Mouse (Mus musculus): ENCODE measurements around the gene Fscn2. TPM values are rescaled to one million over a fixed set of nuclear protein-coding genes. Genes with fewer than 3 reads are reported as not detected.

The Fscn2 gene
- polyA plus RNA-seq, 1 experiment from 2014 or later: 0.49 TPM

DNA sequence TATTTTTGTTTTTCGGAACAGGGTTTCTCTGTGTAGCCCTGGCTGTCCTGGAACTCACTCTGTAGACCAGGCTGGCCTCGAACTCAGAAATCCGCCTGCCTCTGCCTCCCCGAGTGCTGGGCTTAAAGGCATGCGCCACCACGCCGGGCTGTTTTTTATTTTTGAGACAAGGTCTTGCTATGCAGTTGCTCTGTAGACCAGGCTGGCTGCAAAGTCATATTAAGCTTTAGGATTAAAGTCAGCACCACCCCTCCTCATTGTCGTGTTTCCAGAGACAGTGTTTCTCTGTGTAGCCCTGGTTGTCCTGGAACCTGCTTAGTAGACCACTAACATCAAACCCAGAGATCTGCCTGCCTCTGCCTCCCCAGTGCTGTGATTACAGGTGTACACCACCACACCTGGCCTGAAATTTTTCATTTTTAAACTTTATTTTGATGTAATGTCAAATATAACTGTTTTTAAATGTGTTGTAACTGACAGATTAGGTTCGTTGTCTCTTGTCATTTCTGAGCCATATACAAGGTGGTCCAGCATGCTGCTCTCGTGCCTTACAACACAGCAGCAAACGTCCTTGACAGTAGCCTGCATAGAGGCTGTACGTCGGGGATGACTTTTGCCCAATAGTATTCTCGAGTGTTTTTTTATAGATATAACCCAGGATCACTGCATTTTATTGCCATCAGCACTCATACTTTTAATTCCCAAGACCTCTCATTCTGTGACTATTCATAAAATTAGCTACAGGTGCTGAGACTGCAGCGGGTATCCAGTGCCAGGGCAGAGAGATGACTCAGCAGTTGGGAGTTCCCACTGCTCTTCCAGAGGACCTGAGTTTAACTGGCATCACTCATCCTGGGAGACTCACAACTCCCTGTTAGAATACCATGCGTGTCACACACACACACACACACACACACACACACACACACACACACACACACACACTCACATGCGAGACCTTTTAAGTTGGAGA, 6.7 kb upstream of the Fscn2 start:
- Histone ChIP-seq H3K36me3 (no peaks in the 10 kb centered on the region), H3K9me3 (no peaks in the 10 kb centered on the region), H3K27ac (peak overlapping the region; percentile 77), H3K27me3 (replicated peaks) (no peaks in the 10 kb centered on the region), H3K4me2 (no peak overlapping the region), H3K4me3 (replicated peaks) (no peak overlapping the region), H3K9ac (no peak overlapping the region), H3K4me1 (peaks cover 73% of the 10 kb centered on the region)
- no peak for ATAC-seq (ENCODE audit: insufficient read depth, low FRiP score, low read depth)
- WGBS: 82% methylated on average over 17 of the region's 17 CpGs

DNA sequence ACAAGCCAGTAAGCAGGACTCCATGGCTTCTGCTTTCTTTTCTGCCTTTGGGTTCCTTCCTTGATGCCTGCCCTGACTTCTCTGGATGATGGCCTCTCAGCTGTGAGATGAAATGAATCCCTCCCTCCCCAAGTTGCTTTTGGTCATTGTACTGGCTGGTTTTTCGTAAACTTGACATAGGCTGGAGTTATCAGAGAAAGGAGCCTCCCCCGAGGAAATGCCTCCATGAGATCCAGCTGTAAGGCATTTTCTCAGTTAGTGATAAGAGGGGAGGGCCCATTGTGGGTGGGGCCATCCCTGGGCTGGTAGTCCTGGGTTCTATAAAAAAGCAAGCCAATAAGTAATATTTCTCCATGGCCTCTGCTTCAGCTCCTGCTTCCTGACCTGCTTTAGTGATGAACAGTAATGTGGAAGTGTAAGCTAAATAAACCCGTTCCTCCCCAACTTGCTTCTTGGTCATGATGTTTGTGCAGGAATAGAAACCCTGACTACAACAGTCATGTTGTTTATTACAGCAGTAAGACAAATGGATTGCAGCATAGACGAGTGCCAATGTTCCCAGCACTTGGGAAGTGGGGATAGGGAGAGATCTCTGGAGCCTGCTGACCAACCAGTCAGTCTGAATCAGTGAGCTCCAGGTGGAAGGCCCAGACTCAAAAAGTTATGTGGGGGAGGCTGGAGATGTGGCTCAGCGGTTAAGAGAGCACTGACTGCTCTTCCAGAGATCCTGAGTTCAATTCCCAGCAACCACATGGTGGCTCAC, 5.9 kb upstream of the Fscn2 start:
- ATAC-seq (ENCODE audit: insufficient read depth, low FRiP score, low read depth): no peak
- H3K4me2 ChIP-seq: no peak overlapping the region
- H3K27me3 ChIP-seq (replicated peaks): no peaks in the 10 kb centered on the region
- no peaks in the 10 kb centered on the region for H3K36me3 ChIP-seq
- peak overlapping the region; percentile 77 for H3K27ac ChIP-seq
- 24% methylated on average over 5 of the region's 5 CpGs for WGBS
- H3K9me3 ChIP-seq: no peaks in the 10 kb centered on the region
- no peak overlapping the region for H3K4me3 ChIP-seq (replicated peaks)
- no peak overlapping the region for H3K9ac ChIP-seq
- peaks cover 79% of the 10 kb centered on the region for H3K4me1 ChIP-seq

DNA sequence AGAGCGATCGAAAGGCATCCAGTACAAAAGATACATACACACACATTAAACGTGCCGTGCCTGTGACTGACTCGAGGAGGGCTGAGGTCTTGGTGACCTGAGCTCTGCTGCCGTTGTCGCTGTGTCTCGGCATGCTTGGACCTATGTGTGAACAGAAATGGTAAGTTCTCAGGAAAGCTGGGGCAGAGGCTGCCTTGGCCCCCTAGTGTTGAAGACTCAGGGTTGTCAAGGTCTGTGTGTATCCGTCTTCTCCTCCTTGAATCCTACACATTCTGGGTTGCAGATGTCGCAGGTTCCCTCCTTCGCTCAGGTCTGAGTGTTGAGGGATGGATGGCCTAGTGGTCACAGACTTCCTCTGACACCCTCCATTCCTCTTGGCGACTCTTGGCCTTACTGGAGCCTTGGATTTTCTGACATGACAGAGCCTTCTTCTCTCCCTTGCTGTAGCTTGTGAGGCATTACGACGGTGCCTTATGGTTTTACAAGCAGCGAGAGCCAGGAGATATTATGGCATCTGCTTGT, 5.0 kb upstream of the Fscn2 start:
- no peak for ATAC-seq (ENCODE audit: insufficient read depth, low FRiP score, low read depth)
- Histone ChIP-seq H3K27ac (peak overlapping the region; percentile 93; the same call in 1 of the 2 replicates), H3K4me1 (peaks cover 71% of the 10 kb centered on the region), H3K36me3 (no peaks in the 10 kb centered on the region), H3K4me3 (replicated peaks) (no peak overlapping the region), H3K27me3 (replicated peaks) (no peaks in the 10 kb centered on the region), H3K9me3 (no peaks in the 10 kb centered on the region), H3K9ac (no peak overlapping the region), H3K4me2 (no peak overlapping the region)
- WGBS: 75% methylated on average over 15 of the region's 15 CpGs

DNA sequence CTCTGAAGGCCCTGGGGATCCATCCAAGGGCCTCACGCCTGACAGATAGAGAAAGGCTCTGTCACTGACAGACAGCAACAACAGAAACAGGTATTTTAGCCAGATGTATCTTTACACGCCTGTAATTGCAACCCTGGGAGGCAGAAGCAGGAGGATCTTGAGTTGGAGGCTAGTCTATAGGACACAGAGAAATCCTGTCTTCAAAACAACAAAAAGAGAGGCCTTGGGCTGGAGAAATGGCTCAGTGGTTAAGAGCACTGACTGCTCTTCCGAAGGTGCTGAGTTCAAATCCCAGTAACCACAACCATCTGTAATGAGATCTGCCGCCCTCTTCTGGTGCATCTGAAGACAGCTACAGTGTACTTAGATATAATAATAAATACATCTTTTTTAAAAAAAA, 4.4 kb upstream of the Fscn2 start:
- ATAC-seq (ENCODE audit: insufficient read depth, low FRiP score, low read depth): no peak
- 87% methylated on average over 4 of the region's 4 CpGs for WGBS

DNA sequence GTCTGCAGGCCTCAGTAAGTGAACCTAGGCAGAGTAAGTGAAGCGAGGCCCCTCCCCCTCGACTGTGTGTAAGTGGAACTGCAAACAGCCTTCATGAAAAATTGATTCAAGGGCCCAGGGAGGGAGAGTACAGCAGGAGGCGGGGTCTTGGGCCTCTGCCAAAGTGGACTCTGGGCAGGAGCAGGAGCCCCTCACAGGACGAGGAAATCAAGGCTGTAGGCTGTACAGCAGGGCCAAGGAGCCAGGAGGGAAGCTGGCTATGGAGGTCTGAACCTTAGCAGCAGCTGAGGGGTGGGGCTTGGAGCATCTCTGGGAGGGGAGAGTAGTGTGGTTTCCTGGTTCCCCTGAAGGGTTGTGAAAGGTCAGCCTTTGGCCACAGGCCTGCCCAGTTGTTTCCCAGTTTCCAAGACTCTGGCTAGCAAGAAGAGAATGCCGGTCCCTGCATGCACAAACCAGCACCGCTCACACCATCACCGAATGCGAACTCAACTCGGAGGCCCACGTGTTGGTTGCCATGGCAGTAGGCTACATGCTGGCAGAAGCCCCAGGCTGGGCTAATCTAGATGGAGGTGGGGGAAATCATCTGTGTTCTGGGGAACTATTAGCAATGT, 3.4 kb upstream of the Fscn2 start:
- Histone ChIP-seq H3K36me3 (no peaks in the 10 kb centered on the region), H3K4me1 (peaks cover 63% of the 10 kb centered on the region), H3K4me2 (peak overlapping the region; percentile 41), H3K27me3 (replicated peaks) (no peaks in the 10 kb centered on the region), H3K27ac (peak overlapping the region; percentile 93), H3K9me3 (no peaks in the 10 kb centered on the region), H3K9ac (no peak overlapping the region), H3K4me3 (replicated peaks) (no peak overlapping the region; the same call in 1 of the 2 replicates)
- 6% methylated on average over 10 of the region's 10 CpGs for WGBS
- peak; percentile 76 for ATAC-seq (ENCODE audit: insufficient read depth, low FRiP score, low read depth)

More for the DNA sequence above, 4.4 kb upstream of the Fscn2 start:
- H3K27ac ChIP-seq: peak overlapping the region; percentile 93
- no peaks in the 10 kb centered on the region for H3K27me3 ChIP-seq (replicated peaks)
- no peaks in the 10 kb centered on the region for H3K9me3 ChIP-seq
- no peak overlapping the region for H3K4me2 ChIP-seq
- no peaks in the 10 kb centered on the region for H3K36me3 ChIP-seq
- H3K4me1 ChIP-seq: peaks cover 68% of the 10 kb centered on the region
- no peak overlapping the region for H3K9ac ChIP-seq
- H3K4me3 ChIP-seq (replicated peaks): no peak overlapping the region

DNA sequence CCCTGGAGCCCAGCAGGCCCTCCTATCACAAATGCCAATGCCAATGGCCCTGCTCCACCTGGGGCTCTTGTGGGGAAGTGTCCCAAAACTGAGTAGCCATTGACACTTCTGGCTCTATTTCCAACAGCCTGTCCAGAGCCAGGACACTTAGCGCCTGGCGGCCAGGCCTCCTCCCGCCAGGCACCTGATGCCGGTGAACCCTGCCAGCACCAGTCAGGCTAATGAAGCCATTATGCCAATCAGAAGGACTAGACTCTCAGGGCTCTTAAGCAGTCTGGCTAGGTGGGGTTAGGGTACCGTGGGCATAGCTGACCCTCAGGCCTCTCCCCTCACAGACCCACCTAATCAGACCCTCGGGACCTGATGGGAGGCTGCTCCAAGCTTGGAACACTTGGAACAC, 1.9 kb upstream of the Fscn2 start:
- Histone ChIP-seq H3K36me3 (no peaks in the 10 kb centered on the region), H3K4me3 (replicated peaks) (no peak overlapping the region), H3K9ac (no peak overlapping the region), H3K9me3 (no peaks in the 10 kb centered on the region), H3K4me1 (peaks cover 49% of the 10 kb centered on the region), H3K4me2 (no peak overlapping the region), H3K27me3 (replicated peaks) (no peaks in the 10 kb centered on the region), H3K27ac (no peak overlapping the region)
- ATAC-seq (ENCODE audit: insufficient read depth, low FRiP score, low read depth): no peak
- WGBS: 80% methylated on average over 6 of the region's 6 CpGs

DNA sequence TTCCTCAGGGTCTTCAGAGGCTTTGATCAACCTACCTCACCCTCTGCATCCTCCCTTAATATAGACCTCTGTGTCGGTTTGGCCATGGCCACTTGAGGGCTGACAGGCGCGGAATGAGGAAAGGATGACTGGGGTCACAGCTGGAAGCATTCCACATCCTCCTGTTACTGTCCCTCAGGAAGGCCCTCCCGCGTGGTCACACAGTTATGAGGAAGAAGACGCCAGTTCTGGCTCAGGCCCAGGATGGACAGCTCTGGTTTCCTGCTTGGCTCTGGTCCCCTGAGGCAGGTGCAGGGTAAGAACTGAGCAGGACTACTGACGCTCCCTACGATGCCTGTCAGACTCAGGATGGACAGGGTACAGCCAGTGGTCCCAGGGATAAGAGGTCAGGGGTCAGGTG, 1.3 kb upstream of the Fscn2 start:
- Histone ChIP-seq H3K27me3 (replicated peaks) (no peaks in the 10 kb centered on the region), H3K9me3 (no peaks in the 10 kb centered on the region), H3K9ac (no peak overlapping the region), H3K4me1 (peaks cover 43% of the 10 kb centered on the region), H3K4me2 (no peak overlapping the region; the same call in 1 of the 2 replicates), H3K4me3 (replicated peaks) (no peak overlapping the region), H3K27ac (no peak overlapping the region), H3K36me3 (no peaks in the 10 kb centered on the region)
- 54% methylated on average over 8 of the region's 8 CpGs for WGBS
- no peak for ATAC-seq (ENCODE audit: insufficient read depth, low FRiP score, low read depth)

DNA sequence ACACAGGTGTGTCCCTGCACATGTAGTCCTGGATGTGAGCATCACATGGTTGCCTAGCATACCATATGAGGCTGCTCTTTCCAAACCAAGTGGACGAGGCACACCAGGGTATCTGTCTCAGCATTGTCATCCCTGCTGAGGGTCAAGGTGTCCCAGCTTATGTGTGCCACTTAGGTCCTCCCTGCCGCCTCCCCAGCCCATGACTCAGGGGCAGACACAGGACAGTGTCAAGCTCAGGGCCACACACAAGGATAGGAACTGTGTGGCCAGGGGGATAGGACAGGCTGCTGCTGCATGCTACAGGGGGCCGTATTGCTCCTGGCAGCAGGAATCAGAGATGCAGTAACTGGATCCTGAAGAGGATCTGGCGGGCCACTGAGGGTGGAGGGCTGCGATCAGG, 579 bp upstream of the Fscn2 start:
- Histone ChIP-seq H3K4me1 (peaks cover 36% of the 10 kb centered on the region), H3K4me2 (no peak overlapping the region), H3K9ac (no peak overlapping the region), H3K9me3 (no peaks in the 10 kb centered on the region), H3K36me3 (no peaks in the 10 kb centered on the region), H3K27ac (no peak overlapping the region), H3K27me3 (replicated peaks) (no peaks in the 10 kb centered on the region), H3K4me3 (replicated peaks) (no peak overlapping the region)
- WGBS: 79% methylated on average over 5 of the region's 5 CpGs
- ATAC-seq (ENCODE audit: insufficient read depth, low FRiP score, low read depth): no peak

DNA sequence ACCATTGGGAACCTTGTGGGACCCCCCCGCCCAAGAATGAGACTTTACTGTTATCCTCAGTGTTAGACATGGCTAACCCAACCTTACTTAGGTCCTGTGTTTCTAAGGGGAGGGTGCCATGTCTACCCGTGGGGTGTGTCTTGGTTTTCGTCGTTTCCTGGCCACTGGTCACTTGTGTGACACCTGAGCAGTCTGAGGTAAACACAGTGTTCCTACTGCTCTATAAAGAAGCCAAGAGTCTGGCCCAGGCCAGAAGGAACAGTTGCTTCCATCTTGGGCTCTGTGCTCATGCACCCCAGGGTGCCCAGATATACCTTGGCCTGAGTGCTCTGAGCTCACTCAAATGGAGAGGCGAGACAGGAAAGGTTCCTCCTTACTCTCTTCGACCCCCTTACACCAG, 1.6 kb downstream of the Fscn2 start:
- no peak overlapping the region for H3K4me3 ChIP-seq (replicated peaks)
- H3K27me3 ChIP-seq (replicated peaks): no peaks in the 10 kb centered on the region
- H3K27ac ChIP-seq: no peak overlapping the region
- ATAC-seq (ENCODE audit: insufficient read depth, low FRiP score, low read depth): no peak
- H3K36me3 ChIP-seq: no peaks in the 10 kb centered on the region
- H3K4me2 ChIP-seq: no peak overlapping the region
- H3K9me3 ChIP-seq: no peaks in the 10 kb centered on the region
- no peak overlapping the region for H3K9ac ChIP-seq
- 79% methylated on average over 6 of the region's 6 CpGs for WGBS
- H3K4me1 ChIP-seq: peaks cover 24% of the 10 kb centered on the region

DNA sequence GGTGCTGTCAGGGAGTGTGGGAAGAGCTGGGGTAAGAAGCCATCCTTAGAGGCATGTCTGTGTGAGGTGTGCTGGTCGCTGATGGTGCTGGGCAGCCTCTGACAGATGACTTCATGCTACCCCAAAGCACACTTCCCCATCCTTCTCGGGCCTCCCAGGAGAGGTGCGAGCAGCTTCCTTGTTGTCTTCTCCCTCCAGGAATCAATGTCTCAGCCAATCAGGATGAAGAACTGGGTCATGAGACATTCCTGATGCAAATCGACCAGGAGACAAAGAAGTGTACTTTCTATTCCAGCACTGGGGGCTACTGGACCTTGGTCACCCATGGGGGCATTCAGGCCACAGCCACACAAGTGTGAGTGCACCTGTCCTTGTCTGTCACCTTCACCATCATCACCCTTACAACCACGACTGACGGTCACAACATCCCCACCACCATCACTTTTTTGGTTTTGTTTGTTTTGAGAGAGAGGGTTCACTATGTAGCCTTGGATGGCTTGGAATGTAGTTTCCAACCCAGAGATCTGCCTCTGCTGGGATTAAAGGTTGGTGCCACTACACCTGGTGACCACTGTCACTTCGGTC, 5.2 kb downstream of the Fscn2 start:
- no peak overlapping the region for H3K4me2 ChIP-seq
- WGBS: 29% methylated on average over 7 of the region's 7 CpGs
- H3K27ac ChIP-seq: no peak overlapping the region
- no peak overlapping the region for H3K4me3 ChIP-seq (replicated peaks)
- no peak overlapping the region for H3K9ac ChIP-seq
- no peaks in the 10 kb centered on the region for H3K27me3 ChIP-seq (replicated peaks)
- 0 out of 2 replicates have a peak, but pooled peaks cover 18% of the 10 kb centered on the region for H3K4me1 ChIP-seq
- H3K36me3 ChIP-seq: 0 out of 2 replicates have a peak, but pooled peaks cover 6% of the 10 kb centered on the region
- H3K9me3 ChIP-seq: no peaks in the 10 kb centered on the region
- no peak for ATAC-seq (ENCODE audit: insufficient read depth, low FRiP score, low read depth)

DNA sequence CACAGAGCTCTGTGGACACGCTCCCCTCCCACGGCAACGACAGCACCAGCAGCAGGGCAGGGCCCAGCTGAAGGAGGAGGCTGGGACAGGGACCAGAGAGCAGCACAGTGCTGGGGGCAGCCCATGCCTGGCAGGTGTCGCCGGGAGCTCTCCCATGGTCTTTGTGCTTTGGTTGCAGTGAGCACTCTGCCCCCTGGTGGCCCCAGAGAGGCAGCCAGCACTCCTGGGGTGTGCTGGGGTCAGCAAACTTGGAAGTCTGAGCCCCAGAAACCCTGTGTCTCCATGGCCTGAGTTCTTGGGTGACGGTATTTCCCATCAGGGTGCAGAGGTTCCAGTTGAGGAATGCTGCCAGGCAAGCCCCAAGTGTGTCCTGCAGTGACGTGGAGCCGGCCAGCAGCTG, 8.3 kb downstream of the Fscn2 start:
- Histone ChIP-seq H3K4me3 (replicated peaks) (no peak overlapping the region), H3K27me3 (replicated peaks) (no peaks in the 10 kb centered on the region), H3K4me2 (no peak overlapping the region), H3K27ac (peak overlapping the region; percentile 50), H3K4me1 (0 out of 2 replicates have a peak, but pooled peaks cover 21% of the 10 kb centered on the region), H3K9me3 (no peaks in the 10 kb centered on the region), H3K36me3 (peaks cover 23% of the 10 kb centered on the region; the same call in 1 of the 2 replicates), H3K9ac (no peak overlapping the region)
- 33% methylated on average over 8 of the region's 8 CpGs for WGBS
- ATAC-seq (ENCODE audit: insufficient read depth, low FRiP score, low read depth): peak; percentile 37; the same call in 1 of the 2 replicates

Data from stomach, embryonic 15.5 days (tissue).